In the genomic region with DNA sequence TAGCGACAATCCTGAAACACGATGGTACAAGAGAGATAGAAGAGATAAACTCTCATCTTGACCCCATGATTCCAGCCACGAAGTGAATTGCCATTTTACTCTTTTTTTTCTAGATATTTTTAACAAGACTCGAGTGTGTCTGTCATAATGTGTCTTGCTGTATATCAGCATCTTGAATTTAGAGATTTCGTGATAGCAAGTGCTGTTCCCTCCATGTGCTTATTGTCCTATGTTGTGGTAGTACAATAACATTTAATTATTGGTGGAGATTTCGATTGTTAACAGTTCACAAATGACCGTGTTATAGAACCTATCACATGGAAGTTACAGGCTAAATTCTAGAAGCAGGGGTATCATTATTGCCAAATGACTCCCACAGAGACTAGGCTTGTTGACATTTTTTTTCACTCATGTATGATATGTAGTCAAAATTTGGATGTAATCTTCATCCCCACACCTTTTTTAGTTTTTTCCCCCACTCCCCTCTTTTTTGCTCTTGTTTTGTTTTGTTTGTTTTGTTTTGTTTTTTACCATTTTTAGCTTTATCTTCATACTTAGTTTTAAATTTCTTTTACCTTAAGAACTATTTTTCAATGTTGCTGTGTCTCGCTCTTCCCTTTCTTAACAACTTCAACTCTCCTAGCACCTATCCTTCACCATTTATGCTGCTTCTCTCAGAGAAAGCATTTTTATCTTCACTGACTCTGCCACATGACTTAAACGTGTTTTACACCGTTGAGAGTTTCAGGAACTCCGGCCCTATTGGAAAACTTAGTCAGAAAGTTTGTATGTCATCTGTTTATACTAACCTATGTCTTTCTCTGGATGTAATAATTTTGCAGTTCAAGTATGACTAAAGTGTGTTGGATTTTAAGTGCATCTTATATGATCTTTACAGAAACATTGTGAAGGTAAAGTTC, we compare ENCODE assay signal across 8 mouse cellular contexts. TPM values are rescaled to one million over a fixed set of nuclear protein-coding genes. Genes with fewer than 3 reads are reported as not detected.
A peak's percentile ranks its signal among the peaks of the same experiment; 100 is the strongest.
DNase-seq lines count a peak whose midpoint lies in the region; ATAC-seq and TF ChIP-seq lines count a peak whose summit lies in the region.

No protein-coding gene starts in this region.

- peak overlapping the region; percentile 86 for H3K4me3 ChIP-seq in left cerebral cortex, adult 2 months
- peak overlapping the region; percentile 96 for H3K4me3 ChIP-seq in embryonic facial prominence, embryonic 12.5 days
- H3K4me3 ChIP-seq in intestine, embryonic 14.5 days (ENCODE audit: low read depth, low read length) = peak overlapping the region; percentile 93
- peak overlapping the region; percentile 89 for H3K4me3 ChIP-seq in neural tube, embryonic 12.5 days

- DNase-seq in left cerebral cortex, adult 2 months (ENCODE audit: extremely low spot score in 1 of 2, low spot score in 2 of 2) = no peak
- no peak for DNase-seq in left cerebral cortex, adult 11 months (ENCODE audit: low spot score)
- DNase-seq in intestine, embryonic 14.5 days (ENCODE audit: low spot score) = no peak
- DNase-seq in gastrocnemius, postnatal 25 days = no peak
- DNase-seq in retina, embryonic 14.5 days (ENCODE audit: low spot score) = no peak
- DNase-seq in embryo, embryonic 10.5 days (ENCODE audit: low spot score) = no peak

- no peaks in the 10 kb centered on the region for H3K27me3 ChIP-seq in embryonic facial prominence, embryonic 12.5 days
- H3K27me3 ChIP-seq in intestine, embryonic 14.5 days (replicated peaks; ENCODE audit: control insufficient read depth, insufficient read depth, low read length) = no peaks in the 10 kb centered on the region
- no peaks in the 10 kb centered on the region for H3K27me3 ChIP-seq in neural tube, embryonic 12.5 days (replicated peaks)

- peak overlapping the region; percentile 90 for H3K27ac ChIP-seq in left cerebral cortex, adult 2 months
- H3K27ac ChIP-seq in embryonic facial prominence, embryonic 12.5 days = no peak overlapping the region; the same call in 1 of the 2 replicates
- no peak overlapping the region; the same call in 1 of the 2 replicates for H3K27ac ChIP-seq in intestine, embryonic 14.5 days (ENCODE audit: low read depth)
- no peak overlapping the region for H3K27ac ChIP-seq in neural tube, embryonic 12.5 days

- ATAC-seq in embryonic facial prominence, embryonic 12.5 days (ENCODE audit: insufficient number of reproducible peaks, insufficient read depth, low FRiP score, low TSS enrichment) = no peak
- no peak for ATAC-seq in intestine, embryonic 14.5 days (replicated peaks; ENCODE audit: low FRiP score, low TSS enrichment, low read depth)
- no peak for ATAC-seq in neural tube, embryonic 12.5 days (ENCODE audit: low FRiP score, low read depth)

- peaks cover 17% of the 10 kb centered on the region for H3K4me1 ChIP-seq in embryonic facial prominence, embryonic 12.5 days
- H3K4me1 ChIP-seq in intestine, embryonic 14.5 days (replicated peaks; ENCODE audit: control insufficient read depth, insufficient read depth, low read length) = peaks cover 12% of the 10 kb centered on the region; the same call in 1 of the 2 replicates
- peaks cover 18% of the 10 kb centered on the region for H3K4me1 ChIP-seq in neural tube, embryonic 12.5 days

- no peaks in the 10 kb centered on the region for H3K9me3 ChIP-seq in embryonic facial prominence, embryonic 12.5 days
- no peaks in the 10 kb centered on the region for H3K9me3 ChIP-seq in intestine, embryonic 14.5 days (ENCODE audit: control insufficient read depth, low read length)
- H3K9me3 ChIP-seq in neural tube, embryonic 12.5 days = no peaks in the 10 kb centered on the region

- no peak for TF ChIP-seq CTCF in left cerebral cortex, adult 2 months (IDR thresholded peaks at IDR 0.05)

- 35% methylated on average over 11 of the region's 11 CpGs for WGBS in embryonic facial prominence, embryonic 12.5 days
- WGBS in intestine, embryonic 14.5 days = 36% methylated on average over 11 of the region's 11 CpGs
- WGBS in neural tube, embryonic 12.5 days = 40% methylated on average over 11 of the region's 11 CpGs

- H3K4me2 ChIP-seq in embryonic facial prominence, embryonic 12.5 days (replicated peaks) = peak overlapping the region; percentile 65
- H3K4me2 ChIP-seq in intestine, embryonic 14.5 days (ENCODE audit: low read length) = peak overlapping the region; percentile 83
- peak overlapping the region; percentile 76 for H3K4me2 ChIP-seq in neural tube, embryonic 12.5 days (replicated peaks)

- peak overlapping the region; percentile 88 for H3K9ac ChIP-seq in embryonic facial prominence, embryonic 12.5 days
- peak overlapping the region; percentile 94 for H3K9ac ChIP-seq in intestine, embryonic 14.5 days (ENCODE audit: low read length)
- H3K9ac ChIP-seq in neural tube, embryonic 12.5 days = peak overlapping the region; percentile 88

- peaks cover 3% of the 10 kb centered on the region; the same call in 1 of the 2 replicates for H3K36me3 ChIP-seq in embryonic facial prominence, embryonic 12.5 days
- H3K36me3 ChIP-seq in intestine, embryonic 14.5 days (ENCODE audit: control insufficient read depth, insufficient read depth, low read length) = peaks cover 9% of the 10 kb centered on the region
- H3K36me3 ChIP-seq in neural tube, embryonic 12.5 days = peaks cover 11% of the 10 kb centered on the region

- intact Hi-C loops in left cerebral cortex, adult 2 months (cut with DNase I) = loop anchor here (2.0 to 5.0 kb wide), 3 partner anchors 51 to 730 kb away; partner anchors contain the start of gene Pmpcb

RNA-seq across cellular contexts. Expression of gene Psmc2, which starts 2.4 kb away (rescaled TPM):
- 100 to 1,000 TPM; 105 to 113 TPM for total RNA-seq in left cerebral cortex, adult 2 months (2021)
- polyA plus RNA-seq in embryonic facial prominence, embryonic 12.5 days (2016; fragmentation: Nextera tagmentation; extraction: Ambion mirVana) = 188 and 198 TPM in 2 replicates
- polyA plus RNA-seq in intestine, embryonic 14.5 days (2014; fragmentation: Nextera tagmentation; extraction: Ambion mirVana) = 165 and 173 TPM in 2 replicates
- 210 and 220 TPM in 2 replicates for polyA plus RNA-seq in neural tube, embryonic 12.5 days (2016; fragmentation: Nextera tagmentation; extraction: Ambion mirVana)
- total RNA-seq in gastrocnemius, postnatal 25 days (2021) = 100 to 1,000 TPM in 1 of 2 experiments, 10 to 100 TPM in 1; 91.2 to 108 TPM

RNA-seq across cellular contexts. Expression of gene Dnajc2, which starts 2.4 kb away (rescaled TPM):
- total RNA-seq in left cerebral cortex, adult 2 months (2021) = 10 to 100 TPM; 34.4 to 34.9 TPM
- 76.9 and 79.8 TPM in 2 replicates for polyA plus RNA-seq in embryonic facial prominence, embryonic 12.5 days (2016; fragmentation: Nextera tagmentation; extraction: Ambion mirVana)
- polyA plus RNA-seq in intestine, embryonic 14.5 days (2014; fragmentation: Nextera tagmentation; extraction: Ambion mirVana) = 80.0 and 85.5 TPM in 2 replicates
- polyA plus RNA-seq in neural tube, embryonic 12.5 days (2016; fragmentation: Nextera tagmentation; extraction: Ambion mirVana) = 83.2 and 84.6 TPM in 2 replicates
- 10 to 100 TPM; 15.5 to 17.6 TPM for total RNA-seq in gastrocnemius, postnatal 25 days (2021)

RNA-seq across cellular contexts. Expression of gene Pmpcb, which starts 50.5 kb away (rescaled TPM):
- 10 to 100 TPM; 66.8 to 68.7 TPM for total RNA-seq in left cerebral cortex, adult 2 months (2021)
- 83.8 and 89.1 TPM in 2 replicates for polyA plus RNA-seq in embryonic facial prominence, embryonic 12.5 days (2016; fragmentation: Nextera tagmentation; extraction: Ambion mirVana)
- polyA plus RNA-seq in intestine, embryonic 14.5 days (2014; fragmentation: Nextera tagmentation; extraction: Ambion mirVana) = 78.4 and 84.1 TPM in 2 replicates
- polyA plus RNA-seq in neural tube, embryonic 12.5 days (2016; fragmentation: Nextera tagmentation; extraction: Ambion mirVana) = 82.7 and 83.2 TPM in 2 replicates
- 100 to 1,000 TPM in 1 of 2 experiments, 10 to 100 TPM in 1; 96.9 to 110 TPM for total RNA-seq in gastrocnemius, postnatal 25 days (2021)
